Mouse (Mus musculus): ENCODE results near the gene Cbarp.

Gene Cbarp

DNA sequence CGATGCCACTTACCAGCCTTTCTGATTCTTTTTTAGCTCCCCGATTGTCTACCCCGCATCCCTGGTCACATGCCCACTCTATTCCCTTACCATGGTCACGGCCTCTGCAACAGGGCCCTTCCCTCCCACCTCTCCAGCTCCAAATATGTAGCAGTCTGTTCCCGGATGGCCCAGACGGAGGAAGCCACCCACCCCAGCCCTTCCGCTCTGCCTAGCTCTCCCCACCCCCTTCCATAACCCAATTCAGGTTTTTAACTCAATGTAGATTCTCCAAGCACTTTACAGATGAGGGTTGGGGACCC lies 16.1 kb upstream of the Cbarp start:
- DNase-seq (ENCODE audit: low read depth, low spot score), result no peak

- DNase-seq (ENCODE audit: low read depth, low spot score), result no peak
These were observed 15.5 kb upstream of the Cbarp start for GRCm38 (mm10) chr10:80156002-80156751.

- DNase-seq (ENCODE audit: low read depth, low spot score), result no peak
These were observed 14.6 kb upstream of the Cbarp start for GRCm38 (mm10) chr10:80155277-80155676.

DNA sequence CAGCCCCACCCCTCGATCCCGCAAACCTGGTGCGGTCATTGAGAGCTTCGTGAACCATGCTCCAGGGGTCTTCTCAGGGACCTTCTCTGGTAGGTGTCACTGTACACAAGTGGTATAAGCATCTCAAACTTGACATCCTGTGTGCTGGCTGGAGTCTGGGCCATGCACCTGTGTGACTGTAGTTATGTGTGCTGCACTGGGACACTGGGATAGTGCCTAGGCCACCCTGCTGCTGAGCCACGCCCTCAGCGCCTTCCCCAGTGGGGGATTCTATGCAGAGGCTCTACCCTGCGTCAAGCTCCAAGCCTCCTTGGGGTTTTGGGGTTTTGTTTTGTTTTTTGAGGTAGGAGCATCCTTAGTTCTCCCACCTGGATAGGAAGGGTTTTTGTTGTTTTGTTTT lies 13.7 kb upstream of the Cbarp start:
- DNase-seq (ENCODE audit: low read depth, low spot score), result no peak

- DNase-seq (ENCODE audit: low read depth, low spot score), result no peak
These were observed 13.1 kb upstream of the Cbarp start for GRCm38 (mm10) chr10:80153713-80154112.

- no peak for DNase-seq (ENCODE audit: low read depth, low spot score)
These were observed 12.2 kb upstream of the Cbarp start for GRCm38 (mm10) chr10:80152873-80153260.

GRCm38 (mm10) chr10:80152071-80152872 lies 11.6 kb upstream of the Cbarp start:
- no peak for DNase-seq (ENCODE audit: low read depth, low spot score)

GRCm38 (mm10) chr10:80151211-80152034 lies 10.8 kb upstream of the Cbarp start:
- peak; percentile 43 for DNase-seq (ENCODE audit: low read depth, low spot score)

GRCm38 (mm10) chr10:80150226-80151210 lies 9.9 kb upstream of the Cbarp start:
- peak; percentile 62 for DNase-seq (ENCODE audit: low read depth, low spot score)

DNA sequence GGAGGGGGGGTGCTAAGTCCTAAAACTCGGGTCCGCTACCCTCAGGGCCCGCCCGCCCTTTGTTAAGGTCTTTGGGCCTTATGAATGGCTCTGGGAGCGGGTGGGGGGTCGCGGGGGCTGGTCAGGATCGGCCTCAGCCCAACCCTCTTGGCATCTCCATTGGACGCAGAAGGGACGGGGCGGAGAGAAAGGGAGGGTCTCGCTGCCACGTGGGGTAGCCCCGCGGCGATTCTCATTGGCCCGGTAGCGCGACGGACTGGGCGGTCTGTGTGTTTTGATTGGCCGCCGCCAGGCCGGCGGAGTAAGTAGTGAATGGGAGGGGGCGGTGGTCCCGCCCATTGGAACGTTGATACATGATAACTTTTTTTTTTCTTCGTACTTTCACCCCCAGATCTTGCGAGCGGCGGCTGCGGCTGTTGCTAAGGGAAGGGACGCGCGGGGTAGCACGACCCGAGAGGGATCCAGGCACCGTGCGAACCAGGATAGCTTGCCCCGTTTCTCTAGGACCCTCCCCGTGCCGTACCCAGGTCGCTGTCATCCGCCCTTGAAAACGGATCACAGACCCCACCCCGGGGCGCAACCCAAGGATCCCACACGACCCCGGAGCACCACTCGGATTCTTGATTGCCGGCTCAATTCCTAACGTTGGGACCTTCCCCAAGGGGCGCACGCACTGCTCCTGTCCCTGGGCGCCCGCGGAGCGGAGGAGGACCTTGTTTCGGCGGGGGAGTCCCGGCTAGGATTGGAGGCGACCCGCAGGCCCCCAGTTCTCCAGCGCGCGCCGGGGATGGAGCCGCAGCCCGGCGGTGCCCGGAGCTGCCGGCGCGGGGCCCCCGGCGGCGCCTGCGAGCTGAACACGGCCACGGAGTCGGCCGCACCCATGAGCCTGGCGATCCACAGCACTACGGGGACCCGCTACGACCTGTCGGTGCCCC lies 8.9 kb upstream of the Cbarp start:
- DNase-seq (ENCODE audit: low read depth, low spot score), result peak; percentile 99

DNA sequence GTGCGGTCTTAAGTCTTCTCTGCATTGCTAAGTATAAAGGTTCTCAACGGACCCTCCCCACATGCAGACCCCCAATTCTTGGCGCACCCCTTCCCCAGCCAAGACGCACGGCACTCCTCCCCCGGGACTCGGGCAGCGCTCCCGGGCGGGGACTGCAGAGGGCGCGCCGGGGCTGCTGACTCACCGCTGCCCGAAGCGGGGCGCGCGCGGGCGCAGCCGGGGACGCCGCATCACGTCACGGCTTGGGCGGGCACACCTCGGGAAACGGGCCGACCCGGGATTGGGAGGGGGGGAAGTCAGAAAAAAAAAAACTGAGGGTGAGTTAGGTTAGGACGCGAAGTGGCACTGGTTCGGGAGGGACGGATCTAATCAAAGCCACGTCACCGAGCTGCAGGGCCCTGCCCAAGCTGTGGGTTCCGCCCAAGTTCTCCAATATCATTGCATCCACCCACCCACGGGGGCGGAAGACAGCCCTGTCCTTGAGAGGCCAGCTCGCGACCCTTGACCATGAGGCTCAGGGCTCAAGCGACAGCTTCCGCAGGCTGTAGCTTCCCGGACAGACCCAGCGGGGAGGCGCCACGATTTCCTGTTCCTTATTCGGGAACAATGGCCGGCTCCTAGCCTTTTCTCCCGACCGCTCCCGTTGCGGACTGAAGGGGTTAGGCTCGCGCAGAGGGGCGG lies 8.1 kb upstream of the Cbarp start:
- DNase-seq (ENCODE audit: low read depth, low spot score), result no peak

GRCm38 (mm10) chr10:80147719-80148601 lies 7.3 kb upstream of the Cbarp start, which contains the start of gene Midn:
TSS of gene Midn (plus strand) at chr10:80148272.
- peak; percentile 86 for DNase-seq (ENCODE audit: low read depth, low spot score)

GRCm38 (mm10) chr10:80147146-80147718 lies 6.6 kb upstream of the Cbarp start:
- no peak for DNase-seq (ENCODE audit: low read depth, low spot score)

DNA sequence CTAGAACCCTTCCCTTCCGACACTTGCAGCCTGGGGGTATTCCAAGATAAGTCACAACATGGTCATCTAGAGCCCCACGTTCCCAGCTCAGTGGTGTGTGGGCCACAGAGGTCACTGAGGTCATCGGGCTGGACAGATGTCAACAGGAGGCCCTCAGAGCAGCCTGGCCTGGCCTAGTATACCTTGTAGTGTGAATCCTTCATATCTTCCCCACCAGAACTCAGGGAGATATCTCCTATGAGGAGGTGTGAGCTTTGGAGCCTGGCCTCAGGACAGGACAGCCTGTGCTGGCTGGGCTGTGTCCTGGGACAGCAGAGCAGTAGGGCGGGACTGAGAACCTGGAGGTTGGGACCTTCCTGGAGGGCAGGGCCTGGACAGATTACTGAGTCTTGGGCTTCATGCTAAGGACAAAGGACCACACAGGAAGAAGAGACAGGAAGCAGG lies 6.0 kb upstream of the Cbarp start:
- no peak for DNase-seq (ENCODE audit: low read depth, low spot score)

GRCm38 (mm10) chr10:80145896-80146295 lies 5.3 kb upstream of the Cbarp start:
- DNase-seq (ENCODE audit: low read depth, low spot score), result no peak

DNA sequence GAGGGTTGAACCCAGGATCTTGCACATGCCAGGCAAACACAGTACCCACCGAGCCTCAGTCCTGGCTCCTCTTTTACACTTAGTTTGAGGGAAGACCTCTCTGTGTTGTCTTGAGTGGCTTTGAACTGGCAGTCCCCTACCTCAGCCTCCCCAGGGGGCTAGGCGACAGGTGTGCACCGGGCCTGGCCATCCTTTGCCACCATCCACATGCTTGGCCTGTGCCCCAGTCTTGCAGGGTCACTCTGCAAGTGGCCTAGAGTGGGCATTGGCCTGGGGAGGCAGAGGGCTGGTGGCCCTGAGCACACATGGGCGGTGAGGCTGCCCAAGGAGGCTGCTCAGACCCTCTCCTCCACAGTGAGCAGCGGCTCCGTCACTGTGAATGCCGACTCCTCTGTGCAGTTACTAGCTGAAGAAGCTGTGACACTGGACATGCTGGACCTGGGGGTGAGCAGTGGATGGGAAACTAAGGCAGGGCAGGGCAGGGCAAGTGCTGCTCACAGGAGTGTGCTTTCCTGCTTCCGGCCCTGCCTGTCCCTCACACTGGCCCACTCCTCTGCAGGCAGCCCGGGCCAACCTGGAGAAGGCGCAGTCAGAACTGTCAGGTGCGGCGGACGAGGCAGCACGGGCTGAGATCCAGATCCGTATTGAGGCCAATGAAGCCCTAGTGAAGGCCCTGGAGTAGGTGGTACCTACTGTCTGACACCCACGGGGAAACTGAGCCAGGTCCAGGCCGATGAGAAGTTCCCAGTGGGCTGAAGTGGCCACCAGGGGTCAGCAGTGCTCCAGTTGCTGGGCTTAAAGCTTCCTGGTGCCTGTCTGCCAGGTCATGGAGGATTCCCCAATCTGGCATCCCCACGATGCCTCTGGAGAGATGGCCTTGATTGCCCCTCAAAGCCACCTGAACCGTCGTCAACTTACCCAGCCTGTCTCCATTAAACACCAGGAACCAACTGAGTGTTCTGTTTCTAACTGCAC lies 4.5 kb upstream of the Cbarp start:
- DNase-seq (ENCODE audit: low read depth, low spot score), result peak; percentile 73

- no peak for DNase-seq (ENCODE audit: low read depth, low spot score)
These were observed 3.5 kb upstream of the Cbarp start for GRCm38 (mm10) chr10:80144159-80144558.
